Mouse (Mus musculus): ENCODE measurements around the gene Ms4a6b. TPM values are rescaled to one million over a fixed set of nuclear protein-coding genes. Genes with fewer than 3 reads are reported as not detected.
"Not testable (repeated sequence)": the region's sequence is repeated elsewhere in the genome, so short reads cannot be mapped to it uniquely, and the experiment has no call there.

Ms4a6b gene
- polyA plus RNA-seq, 1 experiment from 2014 or later = 7.6 TPM

- Histone ChIP-seq H3K27me3 (replicated peaks) (no peaks in the 10 kb centered on the region), H3K27ac (no peak overlapping the region), H3K9me3 (no peaks in the 10 kb centered on the region), H3K4me1 (no peaks in the 10 kb centered on the region), H3K9ac (no peak overlapping the region), H3K4me3 (replicated peaks) (no peak overlapping the region), H3K36me3 (no peaks in the 10 kb centered on the region), H3K4me2 (no peak overlapping the region)
- no peak for ATAC-seq (ENCODE audit: insufficient read depth, low FRiP score, low read depth)
- 56% methylated on average over 3 of the region's 3 CpGs for WGBS
Measured at GRCm38 (mm10) chr19:11494519-11494918, 21.8 kb upstream of the Ms4a6b start.

GRCm38 (mm10) chr19:11496361-11496760 is 20.0 kb upstream of the Ms4a6b start:
- no peaks in the 10 kb centered on the region for H3K9me3 ChIP-seq
- no peak for ATAC-seq (ENCODE audit: insufficient read depth, low FRiP score, low read depth)
- 76% methylated on average over 6 of the region's 6 CpGs for WGBS
- no peaks in the 10 kb centered on the region for H3K4me1 ChIP-seq
- H3K4me2 ChIP-seq = no peak overlapping the region
- no peak overlapping the region for H3K4me3 ChIP-seq (replicated peaks)
- no peaks in the 10 kb centered on the region for H3K27me3 ChIP-seq (replicated peaks)
- no peaks in the 10 kb centered on the region for H3K36me3 ChIP-seq
- H3K27ac ChIP-seq = no peak overlapping the region
- no peak overlapping the region for H3K9ac ChIP-seq

GRCm38 (mm10) chr19:11497300-11497699 is 19.0 kb upstream of the Ms4a6b start:
- not testable (repeated sequence) for H3K36me3 ChIP-seq; H3K27me3 ChIP-seq (replicated peaks); H3K4me3 ChIP-seq (replicated peaks); H3K9ac ChIP-seq; H3K9me3 ChIP-seq; H3K27ac ChIP-seq; H3K4me2 ChIP-seq; H3K4me1 ChIP-seq; ATAC-seq (ENCODE audit: insufficient read depth, low FRiP score, low read depth)
- 83% methylated on average over 1 of the region's 1 CpGs for WGBS

- WGBS = 76% methylated on average over 1 of the region's 1 CpGs
- no peaks in the 10 kb centered on the region for H3K27me3 ChIP-seq (replicated peaks)
Measured at GRCm38 (mm10) chr19:11500796-11501195, 15.5 kb upstream of the Ms4a6b start.

GRCm38 (mm10) chr19:11501326-11501725 is 15.0 kb upstream of the Ms4a6b start:
- no peak for ATAC-seq (ENCODE audit: insufficient read depth, low FRiP score, low read depth)
- H3K9me3 ChIP-seq = no peaks in the 10 kb centered on the region
- H3K4me3 ChIP-seq (replicated peaks) = no peak overlapping the region
- H3K4me2 ChIP-seq = no peak overlapping the region
- WGBS = 80% methylated on average over 4 of the region's 4 CpGs
- H3K9ac ChIP-seq = no peak overlapping the region
- H3K27ac ChIP-seq = no peak overlapping the region
- no peaks in the 10 kb centered on the region for H3K36me3 ChIP-seq
- no peaks in the 10 kb centered on the region for H3K27me3 ChIP-seq (replicated peaks)
- H3K4me1 ChIP-seq = no peaks in the 10 kb centered on the region

More at GRCm38 (mm10) chr19:11500796-11501195, 15.5 kb upstream of the Ms4a6b start:
- Histone ChIP-seq H3K9me3 (no peaks in the 10 kb centered on the region), H3K4me1 (no peaks in the 10 kb centered on the region), H3K4me2 (no peak overlapping the region), H3K36me3 (no peaks in the 10 kb centered on the region), H3K9ac (no peak overlapping the region), H3K4me3 (replicated peaks) (no peak overlapping the region), H3K27ac (no peak overlapping the region)
- ATAC-seq (ENCODE audit: insufficient read depth, low FRiP score, low read depth) = no peak

- Histone ChIP-seq H3K9me3 (no peaks in the 10 kb centered on the region), H3K27ac (no peak overlapping the region), H3K9ac (no peak overlapping the region), H3K4me1 (no peaks in the 10 kb centered on the region), H3K4me3 (replicated peaks) (no peak overlapping the region), H3K27me3 (replicated peaks) (no peaks in the 10 kb centered on the region), H3K36me3 (no peaks in the 10 kb centered on the region), H3K4me2 (no peak overlapping the region)
- WGBS = 71% methylated on average over 1 of the region's 1 CpGs
- no peak for ATAC-seq (ENCODE audit: insufficient read depth, low FRiP score, low read depth)
Measured at GRCm38 (mm10) chr19:11504857-11505256, 11.5 kb upstream of the Ms4a6b start.

GRCm38 (mm10) chr19:11513458-11513857 is 2.9 kb upstream of the Ms4a6b start:
- no peaks in the 10 kb centered on the region for H3K36me3 ChIP-seq
- H3K27ac ChIP-seq = no peak overlapping the region
- no peak overlapping the region for H3K9ac ChIP-seq
- no peak for ATAC-seq (ENCODE audit: insufficient read depth, low FRiP score, low read depth)
- H3K4me2 ChIP-seq = no peak overlapping the region
- H3K9me3 ChIP-seq = no peaks in the 10 kb centered on the region
- H3K4me1 ChIP-seq = no peaks in the 10 kb centered on the region
- no peak overlapping the region for H3K4me3 ChIP-seq (replicated peaks)
- 55% methylated on average over 1 of the region's 1 CpGs for WGBS
- H3K27me3 ChIP-seq (replicated peaks) = no peaks in the 10 kb centered on the region

GRCm38 (mm10) chr19:11516845-11517244 is 533 bp downstream of the Ms4a6b start:
- no peaks in the 10 kb centered on the region for H3K27me3 ChIP-seq (replicated peaks)
- H3K4me1 ChIP-seq = no peaks in the 10 kb centered on the region
- H3K4me2 ChIP-seq = no peak overlapping the region
- no peaks in the 10 kb centered on the region for H3K9me3 ChIP-seq
- H3K9ac ChIP-seq = no peak overlapping the region
- 49% methylated on average over 4 of the region's 4 CpGs for WGBS
- no peaks in the 10 kb centered on the region for H3K36me3 ChIP-seq
- ATAC-seq (ENCODE audit: insufficient read depth, low FRiP score, low read depth) = no peak
- no peak overlapping the region for H3K27ac ChIP-seq
- no peak overlapping the region for H3K4me3 ChIP-seq (replicated peaks)

- H3K4me1 ChIP-seq; H3K27ac ChIP-seq; H3K4me3 ChIP-seq (replicated peaks); H3K9ac ChIP-seq; ATAC-seq (ENCODE audit: insufficient read depth, low FRiP score, low read depth); H3K4me2 ChIP-seq; H3K9me3 ChIP-seq; H3K27me3 ChIP-seq (replicated peaks); H3K36me3 ChIP-seq: not testable (repeated sequence)
- 19% methylated on average over 1 of the region's 1 CpGs for WGBS
Measured at GRCm38 (mm10) chr19:11517373-11517772, 1.1 kb downstream of the Ms4a6b start.

- H3K9ac ChIP-seq; H3K9me3 ChIP-seq; H3K4me1 ChIP-seq; H3K4me2 ChIP-seq; H3K36me3 ChIP-seq; H3K4me3 ChIP-seq (replicated peaks); ATAC-seq (ENCODE audit: insufficient read depth, low FRiP score, low read depth); H3K27ac ChIP-seq; H3K27me3 ChIP-seq (replicated peaks): not testable (repeated sequence)
- whole genome bisulfite sequencing = 78% methylated on average over 2 of the region's 2 CpGs
Measured at GRCm38 (mm10) chr19:11518356-11518755, 2.0 kb downstream of the Ms4a6b start.

- no peak overlapping the region for H3K4me3 ChIP-seq (replicated peaks)
- no peaks in the 10 kb centered on the region for H3K36me3 ChIP-seq
- no peaks in the 10 kb centered on the region for H3K9me3 ChIP-seq
- H3K4me1 ChIP-seq = no peaks in the 10 kb centered on the region
- no peaks in the 10 kb centered on the region for H3K27me3 ChIP-seq (replicated peaks)
- H3K9ac ChIP-seq = no peak overlapping the region
- ATAC-seq (ENCODE audit: insufficient read depth, low FRiP score, low read depth) = no peak
- no peak overlapping the region for H3K4me2 ChIP-seq
- H3K27ac ChIP-seq = no peak overlapping the region
- WGBS = 82% methylated on average over 3 of the region's 3 CpGs
Measured at GRCm38 (mm10) chr19:11520146-11520545, 3.8 kb downstream of the Ms4a6b start.

- 86% methylated on average over 1 of the region's 1 CpGs for WGBS
- no peak overlapping the region for H3K4me3 ChIP-seq (replicated peaks)
- no peak overlapping the region for H3K27ac ChIP-seq
- H3K4me2 ChIP-seq = no peak overlapping the region
- H3K36me3 ChIP-seq = no peaks in the 10 kb centered on the region
- no peak for ATAC-seq (ENCODE audit: insufficient read depth, low FRiP score, low read depth)
- no peaks in the 10 kb centered on the region for H3K9me3 ChIP-seq
- H3K4me1 ChIP-seq = peaks cover 4% of the 10 kb centered on the region; the same call in 1 of the 2 replicates
- no peak overlapping the region for H3K9ac ChIP-seq
- H3K27me3 ChIP-seq (replicated peaks) = no peaks in the 10 kb centered on the region
Measured at GRCm38 (mm10) chr19:11533421-11533820, 17.1 kb downstream of the Ms4a6b start.

GRCm38 (mm10) chr19:11533888-11534445 is 17.7 kb downstream of the Ms4a6b start:
- ATAC-seq (ENCODE audit: insufficient read depth, low FRiP score, low read depth) = no peak

More at GRCm38 (mm10) chr19:11533888-11534445, 17.7 kb downstream of the Ms4a6b start:
- H3K4me1 ChIP-seq = peaks cover 4% of the 10 kb centered on the region; the same call in 1 of the 2 replicates
- no peak overlapping the region for H3K27ac ChIP-seq
- no peak overlapping the region for H3K9ac ChIP-seq
- no peak overlapping the region for H3K4me3 ChIP-seq (replicated peaks)
- H3K9me3 ChIP-seq = no peaks in the 10 kb centered on the region
- H3K36me3 ChIP-seq = no peaks in the 10 kb centered on the region
- no peak overlapping the region for H3K4me2 ChIP-seq
- no peaks in the 10 kb centered on the region for H3K27me3 ChIP-seq (replicated peaks)
- WGBS = 26% methylated on average over 2 of the region's 2 CpGs

Measured in stomach, embryonic 15.5 days (tissue).